8 mouse cellular contexts compared by ENCODE assay signal in genomic region chr7:28983141-28983564, GRCm38 (mm10). TPM values are rescaled to one million over a fixed set of nuclear protein-coding genes. Genes with fewer than 3 reads are reported as not detected.
DNase-seq lines count a peak whose midpoint lies in the region; ATAC-seq and TF ChIP-seq lines count a peak whose summit lies in the region.

No protein-coding gene starts in this region.

- H3K4me3 ChIP-seq in kidney, embryonic 14.5 days (ENCODE audit: low read length): peak overlapping the region; percentile 77; the same call in 1 of the 2 replicates
- no peak overlapping the region for H3K4me3 ChIP-seq in hindbrain, embryonic 16.5 days (ENCODE audit: low read length)
- H3K4me3 ChIP-seq in small intestine, adult 2 months (ENCODE audit: low read depth, low read length): peak overlapping the region; percentile 56

- TF ChIP-seq POLR2A in small intestine, adult 2 months (IDR thresholded peaks at IDR 0.05; ENCODE audit: low read depth, low read length): no peak

- no peak for TF ChIP-seq CTCF in small intestine, adult 2 months (IDR thresholded peaks at IDR 0.05; ENCODE audit: extremely low read depth, insufficient read length, insufficient replicate concordance, low read depth, low read length)

- H3K27me3 ChIP-seq in kidney, embryonic 14.5 days (ENCODE audit: control insufficient read depth, insufficient read depth, low read length): no peaks in the 10 kb centered on the region
- no peaks in the 10 kb centered on the region for H3K27me3 ChIP-seq in hindbrain, embryonic 16.5 days (replicated peaks; ENCODE audit: control insufficient read depth, insufficient read depth, low read length)
- H3K27me3 ChIP-seq in small intestine, adult 2 months (ENCODE audit: control insufficient read depth, insufficient read depth, low read length): no peaks in the 10 kb centered on the region

- H3K4me2 ChIP-seq in kidney, embryonic 14.5 days (replicated peaks; ENCODE audit: low read depth, low read length): peak overlapping the region; percentile 67
- H3K4me2 ChIP-seq in hindbrain, embryonic 16.5 days (ENCODE audit: low read length): peak overlapping the region; percentile 94; the same call in 1 of the 2 replicates

- ATAC-seq in kidney, embryonic 14.5 days (ENCODE audit: low FRiP score, low TSS enrichment): no peak
- no peak for ATAC-seq in hindbrain, embryonic 16.5 days

- H3K27ac ChIP-seq in kidney, embryonic 14.5 days (ENCODE audit: low read depth, low read length): peak overlapping the region; percentile 73; the same call in 1 of the 2 replicates
- H3K27ac ChIP-seq in hindbrain, embryonic 16.5 days (ENCODE audit: low read depth, low read length): no peak overlapping the region
- H3K27ac ChIP-seq in small intestine, adult 2 months (ENCODE audit: insufficient read depth, low read depth, low read length): peak overlapping the region; percentile 64

- WGBS in kidney, embryonic 14.5 days: 74% methylated on average over 11 of the region's 11 CpGs
- WGBS in hindbrain, embryonic 16.5 days: 78% methylated on average over 11 of the region's 11 CpGs
- whole genome bisulfite sequencing in small intestine, adult 2 months: 69% methylated on average over 11 of the region's 11 CpGs

- peak overlapping the region; percentile 60 for H3K9ac ChIP-seq in kidney, embryonic 14.5 days (ENCODE audit: low read depth, low read length)
- no peak overlapping the region for H3K9ac ChIP-seq in hindbrain, embryonic 16.5 days (ENCODE audit: low read depth, low read length)

- intact Hi-C loops in left cerebral cortex, postnatal 25 days (cut with DNase I): no loop called here

- peaks cover 14% of the 10 kb centered on the region for H3K36me3 ChIP-seq in kidney, embryonic 14.5 days (ENCODE audit: control insufficient read depth, insufficient read depth, low read length)
- peaks cover 8% of the 10 kb centered on the region for H3K36me3 ChIP-seq in hindbrain, embryonic 16.5 days (ENCODE audit: control insufficient read depth, insufficient read depth, low read length)
- H3K36me3 ChIP-seq in small intestine, adult 2 months (ENCODE audit: control insufficient read depth, insufficient read depth, low read length): peaks cover 11% of the 10 kb centered on the region

- H3K9me3 ChIP-seq in kidney, embryonic 14.5 days (ENCODE audit: control insufficient read depth, low read length): no peaks in the 10 kb centered on the region
- H3K9me3 ChIP-seq in hindbrain, embryonic 16.5 days (ENCODE audit: control insufficient read depth, low read length): no peaks in the 10 kb centered on the region

- DNase-seq in kidney, postnatal 36 days: no peak
- peak; percentile 58 for DNase-seq in MEL-GATA-1-ER (ENCODE audit: extremely low read depth, low read depth)
- no peak for DNase-seq in left cerebral cortex, postnatal 25 days (ENCODE audit: low spot score in 2 of 2)
- DNase-seq in embryo, embryonic 10.5 days (ENCODE audit: low spot score): no peak
- no peak for DNase-seq in testis, postnatal 10 days (ENCODE audit: low spot score)

- H3K4me1 ChIP-seq in kidney, embryonic 14.5 days (ENCODE audit: control insufficient read depth, insufficient read depth, low read length): peaks cover 10% of the 10 kb centered on the region; the same call in 1 of the 2 replicates
- H3K4me1 ChIP-seq in hindbrain, embryonic 16.5 days (ENCODE audit: control insufficient read depth, insufficient read depth, low read depth, low read length): peaks cover 16% of the 10 kb centered on the region
- H3K4me1 ChIP-seq in small intestine, adult 2 months (ENCODE audit: control insufficient read depth, insufficient read depth, insufficient read length, low read length): peaks cover 3% of the 10 kb centered on the region

RNA-seq across cellular contexts. Expression of gene Map4k1, which starts 1.3 kb away (rescaled TPM):
- polyA plus RNA-seq in kidney, embryonic 14.5 days (2014; fragmentation: Nextera tagmentation; extraction: Ambion mirVana): 9.8 and 12.6 TPM in 2 replicates
- polyA plus RNA-seq in hindbrain, embryonic 16.5 days (2015; fragmentation: Nextera tagmentation; extraction: Ambion mirVana): 10.7 and 13.8 TPM in 2 replicates
- polyA plus RNA-seq in small intestine, adult 2 months (2012; rRNA removed): 11.1 and 21.3 TPM in 2 replicates
- total RNA-seq in left cerebral cortex, postnatal 25 days (2021): 1 to 10 TPM; 1.7 to 1.8 TPM

RNA-seq across cellular contexts. Expression of gene Eif3k, which starts 1.5 kb away (rescaled TPM):
- 458 and 497 TPM in 2 replicates for polyA plus RNA-seq in kidney, embryonic 14.5 days (2014; fragmentation: Nextera tagmentation; extraction: Ambion mirVana)
- polyA plus RNA-seq in hindbrain, embryonic 16.5 days (2015; fragmentation: Nextera tagmentation; extraction: Ambion mirVana): 282 and 295 TPM in 2 replicates
- polyA plus RNA-seq in small intestine, adult 2 months (2012; rRNA removed): 135 and 169 TPM in 2 replicates
- 100 to 1,000 TPM; 175 to 185 TPM for total RNA-seq in left cerebral cortex, postnatal 25 days (2021)

RNA-seq across cellular contexts. Expression of gene Actn4, which starts 21.0 kb away (rescaled TPM):
- 176 and 239 TPM in 2 replicates for polyA plus RNA-seq in kidney, embryonic 14.5 days (2014; fragmentation: Nextera tagmentation; extraction: Ambion mirVana)
- 146 and 172 TPM in 2 replicates for polyA plus RNA-seq in hindbrain, embryonic 16.5 days (2015; fragmentation: Nextera tagmentation; extraction: Ambion mirVana)
- polyA plus RNA-seq in small intestine, adult 2 months (2012; rRNA removed): 506 and 1,069 TPM in 2 replicates
- total RNA-seq in left cerebral cortex, postnatal 25 days (2021): 100 to 1,000 TPM; 190 to 202 TPM
